Mouse (Mus musculus): ENCODE data around the gene Chst11. TPM values are rescaled to one million over a fixed set of nuclear protein-coding genes. Genes with fewer than 3 reads are reported as not detected.
"Not testable (repeated sequence)": the region's sequence is repeated elsewhere in the genome, so short reads cannot be mapped to it uniquely, and the experiment has no call there.

Chst11 gene
- total RNA-seq, 2 experiments from 2014 or later, result 1.3 to 1.4 TPM

DNA sequence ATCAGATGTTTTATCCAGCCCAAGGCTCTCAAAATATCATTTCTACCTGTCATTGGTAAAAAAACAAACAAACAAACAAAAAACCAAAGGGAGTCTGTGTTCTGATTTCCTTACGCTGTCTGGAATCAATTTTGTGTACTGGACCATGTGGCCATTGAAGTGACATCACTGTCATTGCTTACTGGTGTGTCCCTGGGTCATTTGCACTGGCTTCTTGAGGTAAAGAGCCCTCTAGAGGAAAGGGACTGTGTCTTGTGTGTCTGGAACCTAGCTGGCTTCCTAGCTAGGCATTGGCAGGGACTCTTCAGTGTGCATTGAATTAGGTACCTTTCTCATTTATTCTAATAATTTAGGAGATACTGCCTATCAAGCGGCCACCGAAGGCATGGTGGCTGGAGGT is 114.4 kb downstream of the Chst11 start:
- intact Hi-C loops (cut with DNase I; ENCODE audit: low total_unique reads), result loop anchor here (10.0 kb wide), 1 partner anchor 115 kb away; the partner anchor contains the start of gene Chst11

DNA sequence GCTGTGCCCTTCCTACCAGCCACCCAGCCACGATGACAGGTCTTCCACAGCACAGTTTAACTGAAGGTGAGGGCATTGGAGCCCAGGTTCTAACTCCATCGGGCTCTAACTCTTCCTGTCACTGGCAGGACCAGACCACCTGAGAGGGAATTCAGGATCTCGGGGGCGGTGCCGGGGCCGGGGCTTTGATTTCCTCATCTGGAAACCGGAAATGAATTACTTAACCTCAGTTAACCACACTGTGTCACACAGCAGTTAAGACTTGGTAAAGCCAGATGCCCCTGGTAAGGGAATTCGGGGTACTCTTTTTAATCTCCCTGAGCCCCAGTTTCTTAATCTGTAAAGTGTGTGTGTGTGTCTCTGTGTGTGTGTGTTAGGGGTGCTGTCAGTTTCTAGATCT is 115.6 kb downstream of the Chst11 start:
- DNase-seq, result no peak
- intact Hi-C loops (cut with DNase I; ENCODE audit: low total_unique reads), result loop anchor here (10.0 kb wide), 1 partner anchor 116 kb away; the partner anchor contains the start of gene Chst11

More for the DNA sequence above, 114.4 kb downstream of the Chst11 start:
- DNase-seq, result no peak

DNA sequence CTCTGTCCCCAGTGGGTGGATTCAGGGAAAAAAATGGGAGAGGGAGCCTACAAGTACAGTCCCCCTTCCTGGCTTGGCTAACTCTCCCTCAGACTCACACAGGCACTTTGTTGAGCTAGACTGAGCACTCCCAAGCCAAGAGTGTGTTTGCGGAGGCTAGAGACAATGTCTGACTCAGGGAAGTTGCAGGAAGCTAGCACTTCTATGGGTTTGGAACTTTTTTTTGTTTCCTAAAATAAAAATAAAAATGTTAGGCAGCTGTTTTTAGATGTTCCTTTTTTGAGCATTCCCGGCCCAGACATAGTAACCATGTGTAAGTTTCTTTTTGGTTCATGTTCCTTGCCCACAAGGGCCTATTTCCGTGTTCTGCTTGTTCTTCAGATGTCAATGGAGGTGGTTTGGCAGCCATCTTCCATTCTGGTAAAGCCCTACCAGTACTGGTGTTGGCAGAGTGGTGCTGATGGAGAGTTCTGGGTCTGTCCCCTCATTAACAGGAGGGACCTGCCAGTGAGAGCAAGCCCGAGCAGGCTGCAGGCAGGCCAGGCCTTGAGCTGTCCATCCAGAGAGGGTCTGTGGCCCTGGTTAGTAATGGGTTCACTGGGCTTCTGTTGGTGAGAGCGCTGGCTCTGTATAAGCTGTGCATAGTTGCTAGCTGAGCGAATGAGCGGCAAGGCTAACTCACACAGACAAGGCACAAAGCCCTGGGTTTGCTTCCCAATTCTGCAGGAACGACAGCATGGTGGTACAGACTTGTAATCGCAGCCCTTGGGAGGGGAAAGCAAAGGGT is 116.3 kb downstream of the Chst11 start:
- no peak for DNase-seq
- intact Hi-C loops (cut with DNase I; ENCODE audit: low total_unique reads), result loop anchor here (10.0 kb wide), 1 partner anchor 117 kb away; the partner anchor contains the start of gene Chst11

DNA sequence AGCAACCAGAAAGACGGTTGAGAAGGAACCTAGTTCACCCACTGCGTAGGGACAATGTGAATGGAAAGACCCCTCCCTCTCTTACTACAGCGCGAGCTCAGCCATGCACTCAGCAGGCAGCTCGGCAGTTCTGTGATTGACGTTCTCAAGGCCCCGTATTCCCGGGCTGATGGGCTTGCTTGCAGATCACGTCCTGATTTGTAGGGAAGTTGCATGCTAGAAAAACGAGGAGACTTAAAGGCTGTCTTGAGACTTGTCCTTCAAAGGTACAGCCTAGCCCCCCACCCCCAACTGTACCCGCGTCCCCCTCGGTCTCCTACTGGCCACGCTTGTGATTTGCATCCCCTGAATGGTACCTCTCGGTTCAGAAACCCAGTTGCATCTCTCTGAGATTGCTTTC is 117.4 kb downstream of the Chst11 start:
- DNase-seq, result no peak
- intact Hi-C loops (cut with DNase I; ENCODE audit: low total_unique reads), result loop anchor here (10.0 kb wide), 1 partner anchor 118 kb away; the partner anchor contains the start of gene Chst11

DNA sequence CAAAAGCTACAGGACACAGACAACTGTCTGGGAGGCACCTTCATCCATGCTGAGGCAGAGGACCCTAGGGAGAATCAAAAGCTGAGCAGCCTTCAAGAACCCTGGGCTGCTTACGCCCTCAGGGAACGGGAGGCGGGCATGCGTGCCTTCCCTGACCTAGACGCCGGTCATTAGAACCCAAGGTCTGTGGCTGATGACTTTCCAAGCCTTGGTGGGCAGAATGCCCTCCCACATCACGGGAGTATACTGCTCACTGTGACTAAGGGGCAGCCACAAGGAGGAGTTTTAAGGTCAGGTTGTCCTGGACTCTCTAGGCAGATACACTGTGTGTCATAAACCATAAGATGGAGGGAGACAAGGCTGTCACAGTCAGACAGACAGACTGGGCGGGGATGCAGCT is 118.9 kb downstream of the Chst11 start:
- DNase-seq, result no peak
- intact Hi-C loops (cut with DNase I; ENCODE audit: low total_unique reads), result loop anchor here (10.0 kb wide), 1 partner anchor 119 kb away; the partner anchor contains the start of gene Chst11

DNA sequence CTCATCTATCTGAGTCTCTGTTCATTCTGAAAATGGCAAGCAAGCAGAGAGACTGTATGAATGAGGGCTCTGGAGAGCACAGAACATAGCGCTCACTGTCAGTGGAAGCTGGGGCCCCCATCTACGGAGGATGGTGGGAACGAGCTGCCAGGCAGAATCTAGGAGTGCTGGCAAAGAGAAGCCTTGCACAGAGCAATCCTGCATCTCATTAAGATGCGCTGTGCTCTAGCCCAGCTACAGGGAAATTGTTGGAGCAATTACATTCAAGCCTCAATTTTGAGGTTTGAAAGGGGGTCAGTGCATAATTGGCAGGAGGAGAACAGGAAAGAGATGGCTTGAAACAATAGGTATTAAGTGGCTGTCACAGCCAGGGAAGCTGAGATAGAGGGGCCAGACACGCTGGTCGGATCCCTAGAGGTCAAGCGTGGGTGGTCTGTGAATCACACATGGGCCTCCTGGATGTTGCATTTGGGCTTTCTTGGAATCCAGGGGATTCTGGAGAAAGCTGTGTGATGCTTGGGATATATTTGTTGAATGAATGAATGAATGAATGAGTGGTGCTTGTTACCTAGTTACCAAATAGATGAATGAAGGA is 121.0 kb downstream of the Chst11 start:
- intact Hi-C loops (cut with DNase I; ENCODE audit: low total_unique reads), result loop anchor here (10.0 kb wide), 1 partner anchor 121 kb away; the partner anchor contains the start of gene Chst11
- no peak for DNase-seq

DNA sequence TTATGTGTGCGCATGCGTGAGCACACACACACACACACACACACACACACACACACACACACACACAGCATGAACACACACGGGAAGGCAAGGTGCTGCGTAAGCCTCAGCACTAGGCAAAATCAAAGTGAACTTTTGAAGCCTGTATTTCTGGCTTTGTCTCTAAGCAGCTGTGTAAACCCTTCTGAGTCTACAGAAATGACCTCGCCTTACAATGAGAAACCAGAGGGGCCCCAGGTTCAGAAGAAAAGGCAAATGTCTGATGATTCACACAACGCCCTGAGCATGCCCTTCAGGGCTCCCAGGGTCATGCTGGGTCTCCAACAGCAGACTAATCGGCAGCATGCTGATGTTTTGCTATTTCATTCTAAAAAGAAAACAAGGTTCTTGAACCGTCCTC is 122.1 kb downstream of the Chst11 start:
- intact Hi-C loops (cut with DNase I; ENCODE audit: low total_unique reads), result loop anchor here (10.0 kb wide), 1 partner anchor 123 kb away; the partner anchor contains the start of gene Chst11
- DNase-seq, result no peak

DNA sequence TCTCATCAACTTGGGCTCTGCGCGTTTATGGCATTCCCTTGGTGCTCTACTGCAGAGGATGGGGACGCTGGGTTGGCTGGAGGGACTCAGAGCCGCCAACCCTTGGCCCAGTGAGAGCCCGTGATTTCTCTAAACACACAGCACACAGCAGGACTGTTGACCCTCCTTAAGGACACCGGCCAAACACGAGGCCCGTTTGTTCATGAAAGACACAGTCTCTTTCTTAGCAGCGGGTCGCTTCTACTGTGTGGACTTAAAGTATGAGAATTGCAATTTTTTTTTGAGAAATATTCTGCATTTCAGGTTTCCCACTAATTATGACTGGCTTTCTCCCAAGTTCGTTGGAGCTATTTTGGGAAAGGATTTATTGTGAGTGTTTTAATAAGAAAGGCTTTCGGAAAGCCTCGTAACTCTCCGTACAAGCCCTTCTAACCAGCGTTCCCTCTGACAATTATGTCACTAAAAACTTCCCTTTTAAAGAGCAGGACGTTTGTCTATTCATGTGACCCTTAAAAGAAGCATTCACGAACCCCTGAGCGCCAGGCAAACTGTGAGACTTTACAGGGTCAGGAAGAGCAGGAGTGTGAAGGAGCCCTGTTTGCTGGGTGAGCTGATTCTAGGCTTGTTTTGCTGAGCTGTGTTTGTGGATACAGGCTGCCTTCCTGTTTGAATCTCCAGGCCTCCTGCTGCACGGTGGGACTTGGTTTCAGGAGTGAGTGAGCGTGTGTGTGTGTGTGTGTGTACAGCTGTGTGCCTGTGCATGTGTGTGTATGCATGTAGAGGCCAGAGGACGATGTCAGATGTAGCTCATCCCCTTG is 122.8 kb downstream of the Chst11 start:
- no peak for DNase-seq
- intact Hi-C loops (cut with DNase I; ENCODE audit: low total_unique reads), result loop anchor here (10.0 kb wide), 1 partner anchor 123 kb away; the partner anchor contains the start of gene Chst11

DNA sequence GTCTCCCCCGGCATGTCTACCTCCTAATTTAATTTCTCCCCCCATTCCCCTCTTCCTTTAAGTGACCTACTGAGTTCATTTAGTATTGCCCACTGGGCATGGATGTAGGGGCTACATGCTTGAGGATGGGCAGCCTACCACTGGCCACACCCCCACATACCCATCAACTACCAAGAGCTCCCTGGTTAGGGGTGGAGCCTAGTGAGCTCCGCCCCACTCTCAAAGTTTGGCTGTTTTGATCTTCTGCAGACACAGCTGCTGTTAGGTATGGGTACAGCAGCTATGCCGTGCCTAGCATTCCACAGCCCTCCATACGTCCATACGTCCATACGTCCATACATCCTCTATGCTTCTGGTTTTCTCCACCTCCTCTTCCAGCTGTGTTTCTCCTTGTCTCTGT is 123.6 kb downstream of the Chst11 start:
- intact Hi-C loops (cut with DNase I; ENCODE audit: low total_unique reads), result loop anchor here (10.0 kb wide), 1 partner anchor 124 kb away; the partner anchor contains the start of gene Chst11
- no peak for DNase-seq

DNA sequence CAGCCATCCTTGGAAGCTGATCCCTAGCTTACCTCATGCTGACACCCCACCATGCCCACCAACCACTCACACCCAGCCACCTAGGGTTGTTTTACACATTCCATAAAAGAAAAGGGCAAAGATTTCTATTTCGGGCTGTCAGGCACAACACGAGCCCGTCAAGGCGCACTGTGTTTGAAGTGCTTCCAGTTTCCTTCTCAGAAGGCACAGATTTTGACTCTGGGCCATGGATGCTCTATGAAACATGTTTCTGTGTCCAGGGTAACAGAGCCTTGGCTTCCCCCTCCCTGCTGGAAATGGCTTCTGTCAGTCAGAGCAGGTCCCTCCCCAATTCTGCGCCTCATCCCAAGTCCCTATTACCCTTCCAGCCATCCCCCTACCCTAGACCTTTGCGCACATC is 125.7 kb downstream of the Chst11 start:
- no peak for DNase-seq
- intact Hi-C loops (cut with DNase I; ENCODE audit: low total_unique reads), result loop anchor here (10.0 kb wide), 1 partner anchor 74 kb away; no protein-coding TSS in a partner anchor

DNA sequence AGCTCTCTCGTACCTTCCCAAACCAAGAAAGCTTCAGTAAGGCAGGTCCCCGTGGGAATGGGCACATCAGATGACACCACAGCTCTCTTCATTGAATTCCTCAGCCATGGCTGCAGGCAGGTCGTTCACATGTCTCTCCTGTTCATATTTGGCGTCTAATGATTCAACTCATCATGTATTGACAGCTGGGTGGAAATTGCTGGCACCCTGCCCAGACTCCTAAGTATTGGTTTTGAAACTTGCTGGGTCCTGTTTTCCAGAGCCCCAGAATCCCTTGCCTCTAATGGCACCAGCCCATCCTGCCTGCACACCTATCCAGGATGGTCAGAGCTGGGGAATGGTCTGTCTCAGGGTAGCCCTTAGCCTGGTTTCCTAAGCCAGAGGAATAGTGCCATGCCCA is 127.0 kb downstream of the Chst11 start:
- no peak for DNase-seq
- intact Hi-C loops (cut with DNase I; ENCODE audit: low total_unique reads), result loop anchor here (10.0 kb wide), 1 partner anchor 72 kb away; no protein-coding TSS in a partner anchor

DNA sequence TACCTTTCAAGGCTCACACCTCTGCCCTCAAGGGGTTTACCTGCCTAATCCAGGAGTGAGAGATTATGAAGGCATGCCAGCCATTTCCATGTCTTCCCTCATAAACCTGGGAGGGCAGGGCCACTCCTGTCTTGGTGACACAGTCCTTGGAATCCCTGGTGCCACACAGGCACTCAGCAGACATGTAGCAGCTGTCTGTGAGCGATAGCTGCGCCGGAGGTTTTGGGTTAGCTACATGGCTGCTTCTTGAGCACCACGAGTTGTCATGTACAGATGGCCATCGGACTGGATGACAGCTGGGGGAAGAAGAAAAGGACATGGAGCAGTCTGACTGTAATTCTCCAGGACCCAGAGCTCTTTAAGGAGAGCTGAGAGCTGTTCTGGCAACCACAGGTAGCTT is 129.3 kb downstream of the Chst11 start:
- intact Hi-C loops (cut with DNase I; ENCODE audit: low total_unique reads), result loop anchor here (10.0 kb wide), 1 partner anchor 70 kb away; no protein-coding TSS in a partner anchor
- DNase-seq, result no peak

DNA sequence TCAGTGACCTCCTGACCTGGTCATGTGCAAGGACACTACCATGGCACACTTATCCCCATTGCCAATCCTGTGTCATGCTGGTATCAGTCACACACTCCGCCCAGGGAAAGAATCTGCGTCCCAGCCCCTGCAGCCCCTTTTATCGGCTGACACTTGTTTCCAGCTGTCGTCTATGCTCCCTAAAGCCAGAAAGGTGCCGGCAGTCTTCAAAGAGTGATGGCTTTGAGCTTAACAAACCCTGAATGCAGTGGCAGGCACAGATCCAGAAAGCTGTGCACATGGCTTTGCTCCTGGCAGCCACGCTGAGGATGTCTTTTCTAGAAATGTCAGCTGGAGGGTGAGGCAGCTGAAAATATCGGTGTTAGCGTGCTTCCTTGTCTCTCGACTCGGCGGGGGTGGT is 131.6 kb downstream of the Chst11 start:
- DNase-seq, result no peak
- intact Hi-C loops (cut with DNase I; ENCODE audit: low total_unique reads), result loop anchor here (10.0 kb wide), 1 partner anchor 68 kb away; no protein-coding TSS in a partner anchor

DNA sequence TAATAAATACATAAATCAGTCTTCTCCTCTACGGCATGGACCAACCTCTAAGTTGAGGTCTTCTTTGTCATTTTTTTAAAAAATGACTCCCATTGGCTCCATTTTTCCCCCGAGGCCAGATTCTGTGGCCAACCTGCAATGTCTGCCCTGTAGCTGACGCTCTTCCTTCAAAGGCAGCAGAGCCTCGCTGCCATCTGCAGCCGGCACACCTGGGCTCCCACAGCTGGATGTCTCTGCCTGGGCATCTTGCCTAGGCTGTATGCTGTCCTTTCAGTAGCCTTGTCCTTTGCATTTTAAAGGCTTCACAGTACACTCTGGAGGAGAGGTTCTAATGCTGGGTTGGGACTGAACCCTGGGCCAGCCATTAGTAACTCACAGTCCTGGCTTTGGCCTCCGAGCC is 132.6 kb downstream of the Chst11 start:
- DNase-seq, result no peak
- intact Hi-C loops (cut with DNase I; ENCODE audit: low total_unique reads), result loop anchor here (10.0 kb wide), 1 partner anchor 67 kb away; no protein-coding TSS in a partner anchor

DNA sequence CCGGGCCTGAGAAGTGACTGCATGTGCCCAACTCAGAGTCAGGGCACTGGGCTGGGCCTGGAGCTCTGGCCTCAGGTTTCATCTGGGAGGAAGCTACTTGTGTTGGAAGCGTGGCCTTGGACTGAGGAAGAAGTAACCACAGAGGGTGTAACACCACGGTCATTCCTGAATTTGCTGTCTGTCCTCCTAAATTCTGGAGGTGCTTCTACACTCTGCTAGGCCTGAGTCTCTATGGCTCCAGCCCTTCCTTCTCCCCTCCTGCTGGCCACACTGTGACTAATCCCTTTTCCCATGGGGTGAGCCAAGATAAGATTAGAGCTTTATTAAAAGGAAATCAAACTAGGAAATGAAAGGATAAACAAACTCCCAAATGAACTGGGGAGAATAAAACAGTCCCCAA is 133.3 kb downstream of the Chst11 start:
- DNase-seq, result no peak
- intact Hi-C loops (cut with DNase I; ENCODE audit: low total_unique reads), result loop anchor here (10.0 kb wide), 1 partner anchor 66 kb away; no protein-coding TSS in a partner anchor

DNA sequence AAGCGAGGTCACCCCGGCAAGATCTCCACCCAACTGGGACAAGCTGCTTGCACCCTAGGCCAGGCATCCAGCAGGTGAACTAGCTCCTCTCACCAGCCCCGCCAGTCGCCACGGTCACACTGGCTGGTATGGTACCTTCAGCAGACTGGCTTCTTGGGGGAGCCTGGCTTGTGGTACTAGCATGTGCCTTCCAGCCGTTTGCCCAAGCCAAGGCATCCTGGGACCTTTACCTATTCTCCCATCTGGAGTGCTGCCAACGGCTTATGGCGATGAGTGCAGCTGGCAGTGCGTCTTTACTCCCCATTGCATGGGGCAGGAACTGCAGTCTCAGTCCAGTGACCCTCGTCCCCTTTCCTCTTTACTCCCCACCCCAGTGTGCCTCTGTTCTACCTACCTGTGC is 133.7 kb downstream of the Chst11 start:
- DNase-seq, result no peak
- intact Hi-C loops (cut with DNase I; ENCODE audit: low total_unique reads), result loop anchor here (10.0 kb wide), 1 partner anchor 66 kb away; no protein-coding TSS in a partner anchor

DNA sequence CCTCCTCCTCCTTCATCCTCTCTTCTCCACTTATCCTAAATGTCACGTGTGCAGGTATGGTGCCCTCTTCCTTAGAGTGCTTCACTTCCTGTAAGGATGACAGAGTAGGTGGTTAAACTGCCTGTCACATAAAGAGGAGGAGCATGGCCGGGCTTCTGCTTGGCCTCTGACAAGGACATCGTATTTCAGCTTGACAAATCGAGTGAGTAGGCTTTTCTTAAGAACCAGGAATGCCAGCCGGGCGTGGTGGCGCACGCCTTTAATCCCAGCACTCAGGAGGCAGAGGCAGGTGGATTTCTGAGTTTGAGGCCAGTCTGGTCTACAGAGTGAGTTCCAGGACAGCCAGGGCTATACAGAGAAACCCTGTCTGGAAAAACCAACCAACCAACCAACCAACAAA is 134.2 kb downstream of the Chst11 start:
- intact Hi-C loops (cut with DNase I; ENCODE audit: low total_unique reads), result loop anchor here (10.0 kb wide), 1 partner anchor 65 kb away; no protein-coding TSS in a partner anchor
- not testable (repeated sequence) for DNase-seq

DNA sequence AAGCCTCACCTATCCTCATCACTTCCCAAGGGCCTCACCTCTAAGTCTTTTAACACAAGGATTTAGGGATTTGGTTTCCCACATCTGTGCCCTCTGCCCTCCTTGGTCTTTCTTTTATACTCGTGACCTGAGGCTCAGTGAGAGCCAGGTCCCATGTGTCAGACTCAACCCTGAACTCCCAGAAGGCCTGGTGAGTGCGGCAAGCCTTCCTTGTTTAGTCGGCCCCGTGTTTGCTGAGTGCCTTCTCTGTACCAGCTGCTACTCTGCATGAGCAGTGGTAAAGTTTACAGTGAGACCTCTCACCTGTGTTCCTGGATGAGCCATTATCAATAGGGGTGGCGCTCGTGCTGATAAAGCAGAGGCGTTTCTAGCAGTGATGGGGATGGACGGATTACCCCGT is 134.6 kb downstream of the Chst11 start:
- intact Hi-C loops (cut with DNase I; ENCODE audit: low total_unique reads), result loop anchor here (10.0 kb wide), 1 partner anchor 65 kb away; no protein-coding TSS in a partner anchor
- DNase-seq, result no peak

DNA sequence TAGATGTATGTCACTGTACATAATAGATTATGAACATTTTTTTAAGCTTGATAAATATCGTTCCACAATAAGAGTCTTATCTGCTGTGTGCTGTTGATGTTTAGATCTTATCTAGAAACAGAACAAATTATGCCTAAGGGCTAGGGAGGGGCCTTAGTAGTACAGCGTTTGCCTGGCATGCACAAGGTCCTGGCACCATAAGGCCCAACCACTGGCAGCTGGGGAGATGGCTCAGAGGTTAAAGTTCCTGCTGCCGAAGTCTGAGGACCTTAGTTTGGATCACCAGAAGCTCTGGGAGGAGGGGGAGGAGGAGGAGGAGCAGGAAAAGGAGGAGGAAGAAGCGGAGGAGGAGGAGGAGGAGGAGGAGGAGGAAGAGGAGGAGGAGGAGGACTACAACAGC is 135.6 kb downstream of the Chst11 start:
- no peak for DNase-seq
- intact Hi-C loops (cut with DNase I; ENCODE audit: low total_unique reads), result no loop called here

All from gastrocnemius, postnatal 14 days (tissue).